In the genomic region with DNA sequence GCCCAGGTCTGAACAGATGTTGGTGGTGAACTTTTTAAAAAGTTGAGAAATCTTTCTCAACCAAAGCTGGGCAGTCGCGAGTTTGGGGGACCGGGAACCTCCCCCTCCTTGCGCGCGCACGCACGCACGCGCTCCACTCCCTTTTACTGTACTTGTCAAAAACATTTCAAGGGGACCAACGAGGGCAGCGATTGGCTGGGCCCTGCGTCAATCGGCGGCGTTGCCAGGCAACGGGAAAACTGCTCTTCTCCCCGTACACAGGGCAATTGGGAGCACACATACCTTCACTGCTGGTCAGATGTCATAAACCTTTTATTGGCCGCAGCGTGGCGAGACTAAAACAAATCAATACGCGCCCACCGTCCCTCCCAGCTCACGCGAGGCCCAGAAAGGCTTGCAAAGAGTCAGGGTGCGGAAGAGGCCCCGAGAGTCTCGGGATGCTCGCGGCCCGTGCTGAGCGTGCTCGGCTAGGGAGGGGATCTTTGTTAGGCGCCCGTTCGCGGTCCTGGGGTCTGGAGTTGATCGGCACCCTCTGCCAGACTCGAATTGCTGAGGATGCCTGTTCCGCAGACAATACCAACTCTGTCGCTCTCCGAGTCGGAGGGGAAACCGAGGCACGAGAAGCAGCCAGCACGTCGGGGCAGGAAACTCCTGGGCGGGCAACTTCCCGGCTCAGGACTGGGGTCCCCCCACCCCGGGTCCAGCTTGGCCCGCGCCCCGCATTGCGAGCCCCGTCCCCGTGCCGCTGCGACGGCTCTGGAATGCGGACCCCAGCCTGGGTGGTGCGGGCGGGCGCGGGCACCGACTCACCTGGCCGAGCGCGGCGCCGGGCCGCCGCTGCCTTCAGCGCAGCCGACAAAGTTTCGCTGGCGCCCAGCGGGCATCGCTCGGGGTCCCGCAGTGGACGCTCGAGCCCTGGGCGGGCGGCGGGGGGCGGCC, we compare ENCODE assay signal across 8 mouse cellular contexts.
DNase-seq lines count a peak whose midpoint lies in the region; ATAC-seq lines count a peak whose summit lies in the region.

No protein-coding gene starts in this region.

- peak; percentile 97 for DNase-seq in adipocyte (ENCODE audit: low spot score)
- peak; percentile 99 for DNase-seq in embryo, embryonic 10 days (ENCODE audit: low spot score)
- DNase-seq in gastrocnemius, postnatal 10 days: peak; percentile 99
- DNase-seq in induced T-regulatory cell, adult 2 months (ENCODE audit: low read depth): peak; percentile 98
- DNase-seq in left cerebral cortex, adult 9 months (ENCODE audit: low spot score in 2 of 2): peak; percentile 95 to 99
- peak; percentile 98 for DNase-seq in right cerebral cortex, postnatal 14 days
- peak; percentile 100 for DNase-seq in urinary bladder, postnatal 36 days (ENCODE audit: low spot score in 2 of 2)

- peak; percentile 81 for ATAC-seq in megakaryocyte progenitor cell, adult 5-6 weeks (replicated peaks; ENCODE audit: poor library complexity)

Comparison
In these comparisons a context has a peak if more than half of its experiments do, and no peak if none do; other contexts are left out.
1. Peak in every context shown above with its lines: DNase-seq and ATAC-seq.